Mouse (Mus musculus) lung, postnatal 0 days (tissue): ENCODE measurements around the gene Bmp8a.

ENCODE experiments used
- CTCF ChIP-seq: IDR thresholded peaks from 2 replicates; pipeline ENCODE4 v1.5.1; 2016; ENCODE audit warnings: antibody characterized with exemption, mild to moderate bottlenecking
- EP300 ChIP-seq: IDR thresholded peaks from 2 replicates; pipeline ENCODE4 v1.6.1; 2016; ENCODE audit warnings: antibody characterized with exemption, mild to moderate bottlenecking, control low read depth

DNA sequence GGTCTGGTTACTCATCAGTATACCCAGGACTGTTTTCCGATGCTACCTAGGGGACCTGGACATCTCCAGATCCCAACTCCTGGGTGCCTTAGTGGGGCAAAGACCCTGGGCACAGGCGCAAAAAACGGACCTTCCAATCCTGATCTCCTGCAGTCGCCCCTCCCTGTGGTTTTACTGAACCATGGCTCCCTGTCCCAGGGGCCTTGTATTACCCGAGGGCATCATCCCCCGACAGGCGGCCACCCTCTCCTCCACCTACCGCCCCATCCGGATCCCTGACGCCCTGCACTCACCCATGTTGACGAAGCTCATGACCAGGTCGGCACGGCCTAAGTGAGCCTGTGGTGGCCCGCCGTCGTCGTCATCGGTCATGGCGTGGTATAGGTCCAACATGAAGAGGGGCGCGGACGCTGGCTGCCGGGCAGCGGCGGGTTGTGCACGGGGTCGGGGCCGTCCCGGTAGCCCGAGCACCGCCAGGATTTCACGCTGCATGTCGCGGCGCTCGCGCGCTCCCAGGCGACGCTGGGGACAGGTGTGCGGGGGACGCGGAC, 886 bp downstream of the Bmp8a start:
- no peak for TF ChIP-seq CTCF
- no peak for TF ChIP-seq EP300
